Mouse (Mus musculus) embryonic facial prominence, embryonic 11.5 days (tissue): Measurements from ENCODE around the gene Hist2h2ac. TPM values are rescaled to one million over a fixed set of nuclear protein-coding genes. Genes with fewer than 3 reads are reported as not detected.
"Not testable (repeated sequence)": the region's sequence is repeated elsewhere in the genome, so short reads cannot be mapped to it uniquely, and the experiment has no call there.

ENCODE experiments used
- ATAC-seq: fragments of 200-750 bp; cut with Nextera tagmentation; replicated peaks from 2 replicates; pipeline ENCODE4 v1.8.0; 2017; ENCODE audit warnings: low read depth; ENCODE audit not compliant: insufficient number of reproducible peaks, low FRiP score, low TSS enrichment
- DNase-seq: peaks from one replicate; pipeline ENCODE4 v3.0.0-alpha.2; 2015; ENCODE audit warnings: low spot score
- H3K27ac ChIP-seq: fragments of 300-500 bp; sonication (generic); replicated peaks from 2 replicates; pipeline ENCODE4 v1.5.1; 2014; ENCODE audit warnings: mild to moderate bottlenecking, low read depth, low read length, control low read depth
- H3K27me3 ChIP-seq: fragments of 300-500 bp; sonication (generic); 2 replicates; pipeline ENCODE4 v1.6.1; 2014; ENCODE audit warnings: mild to moderate bottlenecking, low read length, moderate library complexity, mixed read lengths; ENCODE audit not compliant: control insufficient read depth, insufficient read depth
- H3K36me3 ChIP-seq: fragments of 300-500 bp; sonication (generic); replicated peaks from 2 replicates; pipeline ENCODE4 v1.6.1; 2014; ENCODE audit warnings: low read depth, mild to moderate bottlenecking, low read length, moderate library complexity, mixed read lengths; ENCODE audit not compliant: control insufficient read depth, insufficient read depth
- H3K4me1 ChIP-seq: fragments of 300-500 bp; sonication (generic); 2 replicates; pipeline ENCODE4 v1.6.1; 2014; ENCODE audit warnings: low read length, mixed read lengths; ENCODE audit not compliant: control insufficient read depth, insufficient read depth
- H3K4me2 ChIP-seq: fragments of 300-500 bp; sonication (generic); 2 replicates; pipeline ENCODE4 v1.6.1; 2014; ENCODE audit warnings: low read depth, mild to moderate bottlenecking, control low read depth, low read length, moderate library complexity
- H3K4me3 ChIP-seq: fragments of 300-500 bp; sonication (generic); 2 replicates; pipeline ENCODE4 v1.5.1; 2014; ENCODE audit warnings: low read depth, low read length, control low read depth
- H3K9ac ChIP-seq: fragments of 300-500 bp; sonication (generic); replicated peaks from 2 replicates; pipeline ENCODE4 v1.6.1; 2014; ENCODE audit warnings: mild to moderate bottlenecking, control low read depth, low read length
- H3K9me3 ChIP-seq: fragments of 300-500 bp; sonication (generic); replicated peaks from 2 replicates; pipeline ENCODE4 v1.6.1; 2016; ENCODE audit warnings: mild to moderate bottlenecking, low read length, inconsistent platforms, mixed read lengths; ENCODE audit not compliant: control insufficient read depth
- WGBS: fragments of 180-500 bp; shearing (Covaris S2); extraction: QIAGEN DNeasy Blood & Tissue Kit; methylation state at CpG from one replicate; pipeline ENCODE4 v1.1.7; 2014; 5-methylcytosine and 5-hydroxymethylcytosine counted together
- polyA plus RNA-seq: library from polyadenylated mRNA; unstranded; fragments of >200 nt; fragmentation: Nextera tagmentation; extraction: Ambion mirVana; gene quantifications from 2 replicates; pipeline ENCODE4 v1.2.1, GENCODE M21; 2014

The Hist2h2ac gene
- polyA plus RNA-seq, 1 experiment from 2014 or later, result 15.5 TPM

DNA sequence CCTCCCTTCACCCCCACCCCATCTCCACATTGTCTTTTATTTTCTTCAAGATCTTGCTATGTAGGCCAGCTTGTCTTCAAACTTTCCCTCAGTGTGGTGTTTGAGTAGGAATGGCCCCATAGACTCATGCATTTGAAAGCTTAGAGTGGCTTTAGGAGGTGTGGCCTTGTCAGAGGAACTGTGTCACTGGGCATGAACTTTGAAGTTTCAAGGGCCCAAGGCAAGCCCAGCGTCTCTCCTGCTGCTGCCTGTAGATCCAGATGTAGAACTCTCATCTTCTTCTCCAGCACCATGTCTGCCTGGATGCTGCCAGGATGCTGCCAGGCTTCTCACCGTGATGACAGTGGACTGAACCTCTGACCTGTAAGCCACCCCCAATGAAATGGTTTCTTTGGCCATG, 8.1 kb upstream of the Hist2h2ac start:
- Histone ChIP-seq H3K9me3 (no peaks in the 10 kb centered on the region), H3K9ac (no peak overlapping the region), H3K27ac (no peak overlapping the region), H3K36me3 (no peaks in the 10 kb centered on the region), H3K4me2 (no peak overlapping the region), H3K4me3 (no peak overlapping the region), H3K27me3 (no peaks in the 10 kb centered on the region), H3K4me1 (no peaks in the 10 kb centered on the region)
- no peak for DNase-seq
- 70% methylated on average over 2 of the region's 2 CpGs for WGBS
- no peak for ATAC-seq

DNA sequence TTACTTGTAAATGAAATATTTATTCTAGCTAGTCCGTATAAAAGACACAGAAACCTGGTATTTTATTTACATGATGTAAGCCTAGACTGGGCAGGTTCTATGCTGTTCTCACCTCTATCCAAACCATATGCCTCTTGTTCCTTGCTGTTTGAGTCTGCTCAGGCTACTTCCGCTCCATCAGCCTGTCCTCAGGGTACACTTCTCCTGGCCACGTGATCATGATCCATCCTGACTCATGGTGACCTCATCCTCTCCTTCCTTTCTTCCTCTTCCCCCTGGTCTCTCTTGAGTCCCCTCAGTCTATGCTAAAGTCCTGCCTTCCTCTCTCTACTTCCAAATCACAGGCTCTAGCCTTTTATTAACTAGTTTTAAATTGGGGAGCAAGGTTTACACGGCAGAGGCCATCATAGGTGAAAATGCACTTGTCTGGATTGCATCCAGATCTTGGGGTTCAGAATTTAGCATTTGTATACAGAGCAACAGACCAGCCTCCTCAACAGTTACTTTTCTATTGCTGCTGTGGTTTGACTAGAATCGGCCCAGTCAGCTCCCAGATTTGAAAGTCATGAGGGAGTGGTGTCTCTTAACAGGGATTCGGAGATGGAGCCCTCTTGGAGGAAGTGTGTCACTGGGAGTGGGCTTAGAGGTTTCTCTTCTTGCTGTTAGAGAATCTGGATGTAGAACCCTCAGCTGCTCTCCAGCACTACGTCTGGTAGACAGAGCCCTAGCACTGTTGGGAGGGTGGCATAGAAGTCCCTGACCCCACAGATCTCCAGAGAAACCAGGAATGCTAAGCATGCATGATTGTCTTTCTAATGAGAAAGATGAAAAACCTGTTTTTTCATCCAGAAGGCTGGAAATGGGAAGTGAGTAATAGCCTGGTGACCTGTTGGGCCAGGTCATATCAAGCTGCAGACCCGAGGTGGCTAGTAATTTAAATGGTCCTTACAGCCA, 6.3 kb upstream of the Hist2h2ac start:
- no peak for ATAC-seq
- DNase-seq, result no peak
- Histone ChIP-seq H3K9me3 (no peaks in the 10 kb centered on the region), H3K36me3 (no peaks in the 10 kb centered on the region), H3K4me1 (peaks cover 1% of the 10 kb centered on the region; the same call in 1 of the 2 replicates), H3K4me3 (no peak overlapping the region), H3K27ac (no peak overlapping the region), H3K9ac (no peak overlapping the region), H3K4me2 (no peak overlapping the region), H3K27me3 (no peaks in the 10 kb centered on the region)
- WGBS, result 62% methylated on average over 8 of the region's 8 CpGs

DNA sequence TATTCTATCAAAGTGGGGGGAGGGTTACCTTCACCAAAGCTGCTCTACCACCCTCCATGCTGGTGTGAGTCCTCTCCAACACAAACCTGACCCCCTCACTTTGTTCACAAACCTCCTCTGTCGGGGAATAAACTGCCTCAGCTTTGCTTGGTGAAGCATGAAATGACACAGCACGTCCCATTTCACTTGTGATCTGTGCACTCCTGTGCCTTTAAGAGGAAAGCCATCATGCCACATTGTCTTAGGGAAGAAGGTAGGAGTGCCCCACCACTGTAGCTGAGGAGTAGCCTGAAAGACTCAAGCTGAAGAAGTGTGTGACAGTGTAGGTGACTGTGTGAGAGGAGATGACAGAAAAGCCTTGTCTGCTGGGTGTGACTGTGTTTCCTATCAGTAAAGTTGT, 4.7 kb upstream of the Hist2h2ac start:
- Histone ChIP-seq H3K4me2 (no peak overlapping the region), H3K9me3 (no peaks in the 10 kb centered on the region), H3K9ac (no peak overlapping the region), H3K27ac (no peak overlapping the region), H3K36me3 (no peaks in the 10 kb centered on the region), H3K27me3 (no peaks in the 10 kb centered on the region), H3K4me3 (no peak overlapping the region), H3K4me1 (peaks cover 5% of the 10 kb centered on the region; the same call in 1 of the 2 replicates)
- no peak for DNase-seq
- WGBS, result 24% methylated on average over 2 of the region's 2 CpGs
- ATAC-seq, result no peak

DNA sequence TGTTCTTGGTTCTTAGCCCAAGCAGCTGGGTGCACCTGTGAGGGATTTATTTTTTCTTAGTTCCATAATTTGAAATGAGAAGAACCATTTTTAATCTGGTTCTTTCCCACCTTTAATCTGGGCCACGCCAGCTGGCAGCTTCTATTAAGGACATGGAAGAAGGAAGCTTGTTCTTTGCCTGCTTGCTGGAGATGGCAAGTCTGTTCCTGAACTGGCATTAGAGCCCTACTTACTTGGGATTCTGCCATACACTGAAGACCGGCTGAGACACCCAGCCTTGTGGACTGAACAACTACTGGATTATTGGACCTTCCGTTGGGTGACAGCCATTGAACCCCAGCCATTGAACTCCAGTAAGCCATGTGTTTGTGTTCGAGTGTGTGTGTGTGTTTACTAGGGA, 2.1 kb upstream of the Hist2h2ac start:
- H3K4me3 ChIP-seq, result no peak overlapping the region
- H3K9ac ChIP-seq, result no peak overlapping the region
- ATAC-seq (no peak), DNase-seq (no peak)
- H3K27ac ChIP-seq, result no peak overlapping the region
- no peaks in the 10 kb centered on the region for H3K9me3 ChIP-seq
- peak overlapping the region; percentile 7; the same call in 1 of the 2 replicates for H3K4me2 ChIP-seq
- H3K4me1 ChIP-seq, result peaks cover 8% of the 10 kb centered on the region
- H3K36me3 ChIP-seq, result no peaks in the 10 kb centered on the region
- 91% methylated on average over 4 of the region's 4 CpGs for WGBS
- H3K27me3 ChIP-seq, result no peaks in the 10 kb centered on the region

DNA sequence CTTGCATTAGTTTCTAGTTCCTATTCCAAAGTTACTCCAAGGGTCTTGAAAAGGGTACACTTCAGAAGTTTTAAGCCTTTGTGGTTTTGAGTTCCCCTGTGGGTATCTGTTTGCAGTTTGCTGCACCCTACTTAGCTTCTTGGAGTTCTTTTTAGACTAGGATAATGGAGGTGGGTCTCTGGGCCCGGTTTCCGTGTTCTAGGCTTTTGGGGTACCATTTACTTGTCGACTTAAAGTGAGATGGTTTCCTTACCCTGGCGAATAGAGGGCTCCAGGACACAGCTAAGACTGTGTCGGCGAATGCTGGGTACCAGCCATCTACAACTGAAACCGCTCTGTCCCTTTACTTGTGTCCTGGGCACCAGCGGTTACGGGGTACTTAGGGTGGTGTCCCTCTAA, 959 bp upstream of the Hist2h2ac start:
- DNase-seq (no peak), ATAC-seq (no peak)
- H3K4me2 ChIP-seq, result peak overlapping the region; percentile 82
- H3K9ac ChIP-seq, result peak overlapping the region; percentile 93
- H3K27ac ChIP-seq, result peak overlapping the region; percentile 99
- peaks cover 8% of the 10 kb centered on the region for H3K4me1 ChIP-seq
- no peaks in the 10 kb centered on the region for H3K9me3 ChIP-seq
- H3K4me3 ChIP-seq, result peak overlapping the region; percentile 62
- H3K27me3 ChIP-seq, result no peaks in the 10 kb centered on the region
- H3K36me3 ChIP-seq, result no peaks in the 10 kb centered on the region
- WGBS, result 19% methylated on average over 9 of the region's 9 CpGs

DNA sequence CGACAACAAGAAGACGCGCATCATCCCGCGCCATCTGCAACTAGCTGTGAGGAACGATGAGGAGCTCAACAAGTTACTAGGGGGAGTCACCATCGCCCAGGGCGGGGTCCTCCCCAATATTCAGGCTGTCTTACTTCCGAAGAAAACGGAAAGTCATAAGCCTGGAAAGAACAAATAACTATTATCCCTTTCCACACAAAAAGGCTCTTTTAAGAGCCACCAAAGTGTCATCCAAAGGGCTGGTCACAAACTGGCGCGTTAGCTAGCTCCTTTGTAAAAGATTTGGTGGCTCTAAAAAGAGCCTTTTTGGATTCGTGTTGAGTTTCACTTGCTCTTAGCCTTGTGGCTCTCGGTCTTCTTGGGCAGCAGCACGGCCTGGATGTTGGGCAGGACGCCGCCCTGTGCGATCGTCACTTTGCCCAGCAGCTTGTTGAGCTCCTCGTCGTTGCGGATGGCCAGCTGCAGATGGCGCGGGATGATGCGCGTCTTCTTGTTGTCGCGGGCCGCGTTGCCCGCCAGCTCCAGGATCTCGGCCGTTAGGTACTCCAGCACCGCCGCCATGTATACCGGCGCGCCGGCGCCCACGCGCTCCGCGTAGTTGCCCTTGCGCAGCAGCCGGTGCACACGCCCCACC, 432 bp downstream of the Hist2h2ac start:
- H3K4me1 ChIP-seq, result not testable (repeated sequence)

DNA sequence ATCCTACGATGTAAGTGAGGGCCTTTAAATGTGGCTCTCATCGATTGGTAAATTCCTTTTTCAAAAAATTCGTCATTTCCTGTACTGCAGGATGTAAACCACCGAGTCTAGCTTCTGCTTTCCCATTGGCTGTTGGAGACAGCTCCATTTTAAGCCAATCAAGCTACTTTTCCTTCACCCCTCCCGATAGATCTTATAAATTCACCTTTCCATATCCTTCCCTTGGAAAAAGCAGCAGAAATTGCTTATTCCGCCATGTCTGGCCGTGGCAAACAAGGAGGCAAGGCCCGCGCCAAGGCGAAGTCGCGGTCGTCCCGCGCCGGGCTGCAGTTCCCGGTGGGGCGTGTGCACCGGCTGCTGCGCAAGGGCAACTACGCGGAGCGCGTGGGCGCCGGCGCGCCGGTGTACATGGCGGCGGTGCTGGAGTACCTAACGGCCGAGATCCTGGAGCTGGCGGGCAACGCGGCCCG, 984 bp downstream of the Hist2h2ac start, which contains the start of the genes Bola1 and Hist2h2ab:
Gene Bola1 (minus strand): TSS at position 49 of the 470 bp plus-strand sequence.
Gene Hist2h2ab (plus strand): TSS at position 205 of the 470 bp plus-strand sequence.
- Histone ChIP-seq H3K9ac (peak within 1 kb of the TSS; percentile 93), H3K27me3 (no peaks in the 10 kb centered on the region), H3K4me3 (peak within 1 kb of the TSS; percentile 62), H3K4me2 (peak within 1 kb of the TSS; percentile 78), H3K4me1 (peaks cover 8% of the 10 kb centered on the region), H3K36me3 (no peaks in the 10 kb centered on the region), H3K9me3 (no peaks in the 10 kb centered on the region), H3K27ac (peak within 1 kb of the TSS; percentile 99)
- DNase-seq (peak; percentile 88), ATAC-seq (peak; percentile 76)
- WGBS, result under 1% methylated on average over 37 of the region's 37 CpGs

More for the DNA sequence above, 432 bp downstream of the Hist2h2ac start:
- peak overlapping the region; percentile 62 for H3K4me3 ChIP-seq
- H3K9ac ChIP-seq, result peak overlapping the region; percentile 93
- under 1% methylated on average over 26 of the region's 47 CpGs for WGBS
- not testable (repeated sequence) for H3K9me3 ChIP-seq, H3K36me3 ChIP-seq, H3K27me3 ChIP-seq
- DNase-seq (peak; percentile 70), ATAC-seq (peak; percentile 11; the same call in 1 of the 2 replicates)
- peak overlapping the region; percentile 78 for H3K4me2 ChIP-seq
- H3K27ac ChIP-seq, result peak overlapping the region; percentile 99
